Mouse (Mus musculus): ENCODE results near the gene Npas3.

DNA sequence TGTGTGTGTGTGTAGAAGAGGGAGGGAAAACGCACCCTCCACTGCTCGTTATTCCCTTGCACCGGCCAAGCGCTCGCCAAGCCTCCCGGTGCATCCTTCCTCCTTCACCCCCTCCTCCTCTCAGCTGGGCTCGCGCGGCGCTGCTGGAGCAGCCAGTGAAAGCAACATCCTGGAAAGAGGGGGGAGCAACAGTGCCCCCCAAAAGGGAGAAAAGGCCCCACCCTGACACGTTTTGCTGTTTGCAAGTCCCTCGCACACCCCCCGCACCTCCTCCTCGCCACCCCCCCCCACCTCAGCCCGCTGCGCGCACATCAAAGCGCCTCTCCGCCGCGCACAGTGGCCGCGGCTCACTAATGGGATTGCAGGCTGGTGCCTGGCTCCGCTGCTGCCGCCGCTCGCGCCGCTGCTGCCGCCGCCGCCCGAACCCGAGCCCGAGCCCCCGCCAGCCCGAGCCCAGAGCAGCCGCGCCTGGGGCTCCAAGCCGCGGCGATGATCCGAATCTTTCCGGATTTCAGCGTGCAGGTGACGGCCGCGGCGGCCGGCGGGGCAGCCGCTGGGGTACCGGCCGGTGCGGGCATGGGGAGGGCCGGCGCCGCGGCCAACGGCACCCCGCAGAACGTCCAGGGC, at the start of gene Npas3:
- no peak for TF ChIP-seq EP300 (IDR thresholded peaks at IDR 0.05; ENCODE audit: insufficient read depth, low read depth, low read length)
- TF ChIP-seq CTCF (IDR thresholded peaks at IDR 0.05; ENCODE audit: low read depth, low read length), result no peak
- TF ChIP-seq POLR2A (IDR thresholded peaks at IDR 0.05; ENCODE audit: insufficient read depth, low read length), result no peak

All from ES-Bruce4 (cell line).